Mouse (Mus musculus) kidney, adult 2 months (tissue): ENCODE data around the gene Enho. TPM values are rescaled to one million over a fixed set of nuclear protein-coding genes. Genes with fewer than 3 reads are reported as not detected.

Experiments
- DNase-seq: peaks from one replicate; pipeline ENCODE4 v3.0.0; 2021
- H3K27ac ChIP-seq: fragments of 200-500 bp; 2 replicates; pipeline ENCODE4 v1.5.1; 2012; ENCODE audit warnings: low read depth, low read length, control low read depth, inconsistent platforms; ENCODE audit not compliant: insufficient read depth
- H3K27me3 ChIP-seq: fragments of 200-500 bp; replicated peaks from 2 replicates; pipeline ENCODE4 v1.6.1; 2012; ENCODE audit warnings: mild to moderate bottlenecking, moderate library complexity, low read length, inconsistent platforms; ENCODE audit not compliant: control insufficient read depth, insufficient read depth
- H3K36me3 ChIP-seq: fragments of 200-500 bp; 2 replicates; pipeline ENCODE4 v1.6.1; 2012; ENCODE audit warnings: mild to moderate bottlenecking, moderate library complexity, low read length, inconsistent platforms; ENCODE audit not compliant: control insufficient read depth, insufficient read depth
- H3K4me1 ChIP-seq: fragments of 200-500 bp; 2 replicates; pipeline ENCODE4 v1.6.1; 2011; ENCODE audit warnings: low read length; ENCODE audit not compliant: control insufficient read depth, insufficient read depth
- H3K4me3 ChIP-seq: fragments of 200-500 bp; 2 replicates; pipeline ENCODE4 v1.5.1; 2011; ENCODE audit warnings: mild to moderate bottlenecking, low read depth, low read length, control low read depth; ENCODE audit not compliant: insufficient read depth
- CTCF ChIP-seq: fragments of 200-500 bp; conservative IDR thresholded peaks from 2 replicates; pipeline ENCODE4 v1.5.1; 2011; ENCODE audit warnings: low read depth, mild to moderate bottlenecking, control low read depth, low read length, moderate library complexity, mixed read lengths; ENCODE audit not compliant: insufficient read depth, insufficient read length
- POLR2A ChIP-seq: fragments of 200-500 bp; IDR thresholded peaks from one replicate; pipeline ENCODE4 v1.6.1; 2011; ENCODE audit warnings: low read depth, low read length, control low read depth
- WGBS: fragments of 180-500 bp; shearing (Covaris S2); methylation state at CpG from one replicate; pipeline ENCODE4 v1.1.7; 2018; 5-methylcytosine and 5-hydroxymethylcytosine counted together
- polyA plus RNA-seq: library from polyadenylated mRNA; depleted of rRNA; stranded (reverse); fragments of >200 nt; gene quantifications from 2 replicates; pipeline ENCODE4 v1.2.3, GENCODE M21; 2012

The Enho gene
- polyA plus RNA-seq, 1 experiment, result 9.9 TPM

DNA sequence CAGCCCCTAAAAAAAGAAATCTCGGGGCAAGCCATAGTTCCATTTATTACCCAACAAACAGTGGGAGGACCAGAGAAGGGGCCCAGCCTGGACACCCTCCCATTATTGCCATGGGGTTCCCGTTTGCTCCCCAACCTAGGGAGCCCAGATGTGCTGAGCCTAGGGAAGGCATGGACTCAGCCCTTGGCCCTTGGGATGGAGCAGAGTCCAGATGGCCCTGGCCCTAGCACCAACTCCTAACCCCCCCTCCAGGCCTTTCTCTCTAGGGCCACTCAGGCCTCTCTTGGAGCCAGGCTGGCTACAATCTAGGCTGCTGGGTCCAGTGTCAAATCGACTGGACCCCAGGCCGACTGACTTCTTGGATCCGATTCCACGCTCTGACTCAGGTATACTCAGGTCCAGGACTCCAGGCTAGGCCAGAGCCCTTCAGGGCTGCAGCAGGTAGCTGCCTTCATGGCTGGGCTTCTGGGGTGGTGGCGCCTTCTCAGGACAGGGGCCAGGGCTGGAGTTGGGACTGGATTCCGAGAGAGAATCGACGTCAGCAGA is 1.9 kb downstream of the Enho start:
- WGBS, result 92% methylated on average over 10 of the region's 10 CpGs
- Histone ChIP-seq H3K36me3 (no peaks in the 10 kb centered on the region), H3K4me3 (no peak overlapping the region), H3K27ac (no peak overlapping the region), H3K4me1 (peaks cover 3% of the 10 kb centered on the region; the same call in 1 of the 2 replicates), H3K27me3 (no peaks in the 10 kb centered on the region)
- no peak for TF ChIP-seq POLR2A
- TF ChIP-seq CTCF, result no peak
- no peak for DNase-seq

DNA sequence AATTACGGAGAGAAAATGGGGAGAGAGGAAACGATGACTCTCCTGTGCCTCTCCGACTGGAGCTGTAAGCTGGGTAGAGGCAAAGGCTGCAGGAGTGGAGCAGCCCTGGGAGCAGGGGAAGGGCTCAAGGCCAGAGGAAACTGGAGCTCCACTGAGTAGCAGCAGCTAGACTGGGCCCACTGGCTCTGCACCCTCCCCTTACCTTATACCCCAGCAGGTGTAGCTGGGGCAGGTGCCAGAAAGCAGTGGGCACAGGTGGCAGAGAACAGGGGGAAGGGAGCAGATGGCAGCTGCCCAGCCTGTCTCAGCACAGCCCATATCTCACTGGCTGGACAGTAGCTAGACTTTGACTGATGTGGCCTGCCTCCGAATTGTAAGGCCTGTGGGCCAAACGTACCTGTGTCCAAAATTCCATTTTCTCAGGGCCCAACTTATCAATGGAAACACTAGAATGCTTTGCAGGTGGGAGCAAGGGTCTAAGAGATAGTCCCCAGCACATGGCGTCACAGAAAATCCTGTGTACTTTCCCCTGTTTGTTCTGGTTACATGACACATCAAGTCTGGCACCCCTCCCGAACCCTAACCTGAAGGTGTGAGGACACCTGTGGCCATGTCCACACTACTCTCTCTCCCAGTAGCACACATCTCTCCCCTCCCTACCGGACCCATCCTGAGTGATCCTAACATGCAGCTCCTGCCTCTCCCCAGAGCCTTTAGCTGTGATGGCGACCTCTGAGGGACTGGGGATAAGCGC is 3.1 kb downstream of the Enho start:
- no peak for DNase-seq
- H3K36me3 ChIP-seq, result no peaks in the 10 kb centered on the region
- 73% methylated on average over 10 of the region's 10 CpGs for WGBS
- TF ChIP-seq CTCF, result no peak
- no peak for TF ChIP-seq POLR2A
- peak overlapping the region; percentile 51 for H3K27ac ChIP-seq
- H3K4me1 ChIP-seq, result peaks cover 3% of the 10 kb centered on the region; the same call in 1 of the 2 replicates
- H3K4me3 ChIP-seq, result no peak overlapping the region
- H3K27me3 ChIP-seq, result no peaks in the 10 kb centered on the region

DNA sequence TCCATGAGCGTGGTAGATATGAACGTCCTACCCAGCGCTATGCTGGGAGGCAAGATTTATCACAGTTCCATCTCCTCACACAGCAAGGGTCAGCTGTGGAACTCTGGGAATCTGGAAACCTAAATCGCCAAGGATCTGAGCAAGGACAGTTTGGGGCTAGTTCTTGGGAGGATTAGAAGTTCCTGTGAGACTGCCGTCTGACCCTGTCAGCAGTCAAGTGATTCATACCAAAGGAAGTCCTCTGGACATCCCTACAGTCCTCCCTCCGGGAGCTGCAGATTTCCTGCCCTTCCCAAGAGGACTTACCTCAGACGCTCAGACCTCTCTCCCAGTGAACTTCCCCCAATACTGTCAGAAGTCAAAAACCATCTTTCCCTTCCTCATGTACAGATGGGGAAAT is 3.8 kb downstream of the Enho start:
- WGBS, result 28% methylated on average over 7 of the region's 7 CpGs
- Histone ChIP-seq H3K36me3 (no peaks in the 10 kb centered on the region), H3K27me3 (no peaks in the 10 kb centered on the region), H3K4me1 (peaks cover 3% of the 10 kb centered on the region; the same call in 1 of the 2 replicates), H3K27ac (peak overlapping the region; percentile 51), H3K4me3 (no peak overlapping the region)
- DNase-seq, result peak; percentile 73
- TF ChIP-seq POLR2A, result no peak

DNA sequence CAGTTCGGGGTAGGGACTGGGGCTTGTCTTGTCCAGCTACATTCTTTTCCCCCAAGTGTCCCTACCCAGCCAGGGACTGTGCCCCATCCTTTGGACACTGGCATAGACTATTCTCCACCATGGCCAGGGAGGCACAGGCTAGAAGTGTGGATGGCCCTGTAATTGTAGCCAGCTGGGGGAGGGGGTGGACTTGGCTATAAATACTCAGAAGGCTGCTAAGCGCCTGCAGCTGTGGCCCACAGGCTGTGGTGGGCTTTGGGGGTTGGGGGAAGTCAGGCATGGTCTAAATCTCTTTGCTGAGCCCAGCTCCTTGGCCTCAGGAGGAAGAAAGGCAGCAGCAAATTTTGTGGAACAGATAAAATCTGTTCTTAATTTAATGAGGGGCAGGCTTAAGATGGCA is 4.2 kb downstream of the Enho start:
- WGBS, result 55% methylated on average over 2 of the region's 2 CpGs
- peak overlapping the region; percentile 7 for H3K27ac ChIP-seq
- no peaks in the 10 kb centered on the region for H3K27me3 ChIP-seq
- peaks cover 3% of the 10 kb centered on the region; the same call in 1 of the 2 replicates for H3K4me1 ChIP-seq
- no peak for TF ChIP-seq POLR2A
- no peak for TF ChIP-seq CTCF
- no peaks in the 10 kb centered on the region for H3K36me3 ChIP-seq
- no peak for DNase-seq
- H3K4me3 ChIP-seq, result no peak overlapping the region

DNA sequence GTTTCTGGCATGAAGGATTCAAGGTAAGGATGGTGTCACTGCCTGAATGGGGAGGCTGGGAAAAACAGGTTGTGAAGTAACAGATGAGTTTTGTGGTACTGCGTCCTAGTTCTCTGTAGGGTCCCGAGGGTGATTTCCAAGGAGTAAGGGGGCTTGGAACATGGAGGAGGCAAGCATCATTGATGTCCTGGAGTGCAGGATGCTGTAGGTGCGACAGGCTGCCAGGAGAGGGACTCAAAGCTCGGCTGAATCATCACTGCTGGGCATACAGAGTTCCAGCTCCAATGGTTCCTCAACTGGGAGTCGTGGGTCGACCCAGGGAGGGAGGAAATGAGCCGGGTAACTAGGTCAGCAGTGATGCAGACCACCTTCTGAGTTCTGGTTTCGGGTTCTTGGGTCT is 4.9 kb downstream of the Enho start:
- Histone ChIP-seq H3K27ac (no peak overlapping the region), H3K27me3 (no peaks in the 10 kb centered on the region), H3K4me1 (no peaks in the 10 kb centered on the region), H3K36me3 (no peaks in the 10 kb centered on the region), H3K4me3 (no peak overlapping the region)
- 63% methylated on average over 8 of the region's 8 CpGs for WGBS
- no peak for TF ChIP-seq POLR2A
- no peak; the same call in 1 of the 2 replicates for TF ChIP-seq CTCF
- no peak for DNase-seq

DNA sequence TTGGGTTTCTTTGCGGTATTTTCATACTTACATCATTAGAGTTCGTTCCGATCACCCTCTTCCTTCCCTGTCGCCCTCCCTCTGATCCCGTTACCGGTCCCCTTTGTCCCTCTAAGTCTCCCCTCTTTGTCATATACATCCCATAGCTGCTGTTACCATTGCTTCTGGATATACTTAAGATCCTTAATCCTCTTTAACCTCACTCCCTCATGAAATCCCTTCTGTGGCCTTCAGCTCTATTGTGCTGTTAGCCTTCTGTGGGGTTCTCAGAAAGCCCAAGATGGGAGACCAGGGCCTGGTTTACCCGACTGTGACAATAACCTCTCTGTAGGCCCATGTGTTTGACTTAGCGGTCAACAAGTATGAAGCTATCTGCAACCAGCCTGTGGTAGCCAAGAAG is 5.5 kb downstream of the Enho start:
- DNase-seq, result no peak
- WGBS, result 94% methylated on average over 8 of the region's 8 CpGs
- TF ChIP-seq CTCF (no peak), POLR2A (no peak)
- Histone ChIP-seq H3K4me1 (no peaks in the 10 kb centered on the region), H3K4me3 (no peak overlapping the region), H3K36me3 (no peaks in the 10 kb centered on the region), H3K27ac (no peak overlapping the region), H3K27me3 (no peaks in the 10 kb centered on the region)

DNA sequence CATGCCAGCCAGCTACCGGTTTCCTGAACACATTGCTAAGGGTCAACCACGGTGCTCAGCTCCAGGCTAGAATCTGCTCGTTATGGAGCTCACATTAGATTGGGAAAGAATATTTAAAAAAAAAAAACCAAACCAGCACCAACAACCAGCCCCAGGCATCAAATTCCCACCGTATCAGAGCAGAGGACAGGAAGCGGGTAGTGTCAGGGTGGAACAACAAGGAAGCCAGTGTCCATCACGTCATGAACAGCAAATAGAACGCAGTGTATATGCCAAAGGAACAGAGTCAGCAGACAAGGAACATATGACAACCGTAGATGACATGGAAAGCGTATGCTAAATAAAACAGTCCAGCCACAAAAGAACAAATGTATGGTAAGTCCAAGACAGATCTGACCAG is 7.1 kb downstream of the Enho start:
- H3K4me3 ChIP-seq, result no peak overlapping the region
- TF ChIP-seq CTCF (no peak), POLR2A (no peak)
- no peaks in the 10 kb centered on the region for H3K36me3 ChIP-seq
- DNase-seq, result no peak
- 59% methylated on average over 9 of the region's 9 CpGs for WGBS
- H3K27ac ChIP-seq, result no peak overlapping the region
- H3K27me3 ChIP-seq, result no peaks in the 10 kb centered on the region
- no peaks in the 10 kb centered on the region for H3K4me1 ChIP-seq
